Mouse (Mus musculus) neural tube, embryonic 10.5 days (tissue): ENCODE data around the gene Cenpt.
A peak's percentile ranks its signal among the peaks of the same experiment; 100 is the strongest.

Source experiments
- DNase-seq: peaks from one replicate; pipeline ENCODE4 v3.0.0-alpha.2; 2017; ENCODE audit warnings: low spot score; ENCODE audit errors: extremely low spot score

Gene Cenpt

GRCm38 (mm10) chr8:105853178-105853577 lies at the start of gene Cenpt:
Gene Cenpt, minus strand, starts transcription at chr8:105853278.
- no peak for DNase-seq

GRCm38 (mm10) chr8:105900941-105901616 lies 48.0 kb upstream of the Cenpt start:
- no peak for DNase-seq

GRCm38 (mm10) chr8:105900180-105900940 lies 47.3 kb upstream of the Cenpt start, which contains the start of gene Pskh1:
Gene Pskh1, plus strand, starts transcription at chr8:105900441.
- peak; percentile 97 for DNase-seq

GRCm38 (mm10) chr8:105897801-105898480 lies 44.9 kb upstream of the Cenpt start:
- DNase-seq: no peak

GRCm38 (mm10) chr8:105893339-105893738 lies 40.3 kb upstream of the Cenpt start, which contains the start of gene Nrn1l:
Gene Nrn1l, plus strand, starts transcription at chr8:105893567.
- DNase-seq: peak; percentile 67

- DNase-seq: no peak
Measured at GRCm38 (mm10) chr8:105892432-105892831, 39.4 kb upstream of the Cenpt start.

GRCm38 (mm10) chr8:105890870-105891269 lies 37.8 kb upstream of the Cenpt start:
- no peak for DNase-seq

- no peak for DNase-seq
Measured at GRCm38 (mm10) chr8:105889756-105890465, 36.8 kb upstream of the Cenpt start.

- DNase-seq: peak; percentile 89
Measured at GRCm38 (mm10) chr8:105880754-105881520, 27.9 kb upstream of the Cenpt start, which contains the start of gene Edc4. Gene Edc4, plus strand, starts transcription at chr8:105880881.

GRCm38 (mm10) chr8:105874301-105874700 lies 21.2 kb upstream of the Cenpt start:
- no peak for DNase-seq

- DNase-seq: no peak
Measured at GRCm38 (mm10) chr8:105866364-105867029, 13.4 kb upstream of the Cenpt start.

GRCm38 (mm10) chr8:105861951-105862350 lies 8.9 kb upstream of the Cenpt start:
- no peak for DNase-seq

- DNase-seq: peak; percentile 93
Measured at GRCm38 (mm10) chr8:105860143-105860981, 7.3 kb upstream of the Cenpt start, which contains the start of gene Nutf2. Gene Nutf2, plus strand, starts transcription at chr8:105860580.

- DNase-seq: no peak
Measured at GRCm38 (mm10) chr8:105859314-105859713, 6.2 kb upstream of the Cenpt start.

- no peak for DNase-seq
Measured at GRCm38 (mm10) chr8:105858495-105858894, 5.4 kb upstream of the Cenpt start.

GRCm38 (mm10) chr8:105856168-105856835 lies 3.2 kb upstream of the Cenpt start:
- no peak for DNase-seq

GRCm38 (mm10) chr8:105855248-105856167 lies 2.4 kb upstream of the Cenpt start:
- no peak for DNase-seq
